Mouse (Mus musculus): ENCODE data around the gene Tex36.

The Tex36 gene

DNA sequence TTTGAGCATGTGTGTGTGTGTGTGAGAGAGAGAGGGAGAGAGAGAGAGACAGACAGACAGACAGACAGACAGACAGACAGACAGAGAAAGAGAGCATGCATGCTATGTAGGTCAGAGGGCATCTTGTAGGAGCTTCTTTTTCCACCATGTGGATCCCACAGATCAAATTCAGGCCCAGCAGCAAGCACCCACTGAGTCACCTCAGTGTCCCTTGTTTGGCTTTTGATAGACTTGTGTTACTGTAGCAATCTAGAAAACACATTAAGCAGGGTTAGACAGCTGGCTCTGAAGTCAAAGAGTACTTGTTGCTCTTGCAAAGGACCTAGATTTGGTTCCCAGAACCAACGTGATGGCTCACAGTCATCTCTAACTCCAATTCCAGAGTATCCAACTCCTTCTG lies 10.2 kb downstream of the Tex36 start:
- DNase-seq (ENCODE audit: low read depth, low spot score), result no peak

DNA sequence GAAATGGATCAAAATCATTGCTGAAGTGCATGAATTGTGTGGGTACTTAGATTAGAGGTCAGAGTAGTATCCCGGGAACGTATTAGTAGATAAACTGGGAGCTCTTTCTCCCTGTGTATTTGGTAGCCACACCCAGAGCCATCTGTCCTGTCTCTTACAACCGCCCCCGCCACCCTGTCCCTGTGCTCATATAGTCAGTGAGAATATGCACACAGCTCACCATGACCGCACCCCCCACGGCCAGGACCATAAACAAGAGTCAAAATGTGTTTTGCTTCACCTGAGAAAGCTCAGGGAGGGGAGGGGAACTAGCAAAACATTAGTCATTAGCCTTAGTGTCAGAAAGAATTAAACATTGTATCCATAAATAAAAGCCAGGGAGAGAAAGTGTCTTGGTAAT lies 18.7 kb downstream of the Tex36 start:
- no peak for DNase-seq (ENCODE audit: low read depth, low spot score)

DNA sequence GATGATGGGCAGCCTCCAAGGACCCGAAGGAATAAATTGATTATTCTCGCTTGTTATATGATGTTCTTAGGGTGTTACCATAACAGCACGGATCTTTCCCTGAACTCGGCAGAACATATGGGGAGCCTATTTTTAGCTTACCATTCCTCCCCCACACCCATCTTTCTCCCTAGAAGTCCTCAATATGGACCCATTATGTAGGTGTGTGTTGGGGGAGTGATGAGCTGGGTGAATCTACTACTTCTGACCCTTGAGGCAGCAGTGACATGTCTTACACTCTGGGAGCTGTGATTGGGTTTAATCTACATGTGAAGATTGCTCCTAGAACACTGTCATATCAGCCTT lies 21.7 kb downstream of the Tex36 start:
- no peak for DNase-seq (ENCODE audit: low read depth, low spot score)

DNA sequence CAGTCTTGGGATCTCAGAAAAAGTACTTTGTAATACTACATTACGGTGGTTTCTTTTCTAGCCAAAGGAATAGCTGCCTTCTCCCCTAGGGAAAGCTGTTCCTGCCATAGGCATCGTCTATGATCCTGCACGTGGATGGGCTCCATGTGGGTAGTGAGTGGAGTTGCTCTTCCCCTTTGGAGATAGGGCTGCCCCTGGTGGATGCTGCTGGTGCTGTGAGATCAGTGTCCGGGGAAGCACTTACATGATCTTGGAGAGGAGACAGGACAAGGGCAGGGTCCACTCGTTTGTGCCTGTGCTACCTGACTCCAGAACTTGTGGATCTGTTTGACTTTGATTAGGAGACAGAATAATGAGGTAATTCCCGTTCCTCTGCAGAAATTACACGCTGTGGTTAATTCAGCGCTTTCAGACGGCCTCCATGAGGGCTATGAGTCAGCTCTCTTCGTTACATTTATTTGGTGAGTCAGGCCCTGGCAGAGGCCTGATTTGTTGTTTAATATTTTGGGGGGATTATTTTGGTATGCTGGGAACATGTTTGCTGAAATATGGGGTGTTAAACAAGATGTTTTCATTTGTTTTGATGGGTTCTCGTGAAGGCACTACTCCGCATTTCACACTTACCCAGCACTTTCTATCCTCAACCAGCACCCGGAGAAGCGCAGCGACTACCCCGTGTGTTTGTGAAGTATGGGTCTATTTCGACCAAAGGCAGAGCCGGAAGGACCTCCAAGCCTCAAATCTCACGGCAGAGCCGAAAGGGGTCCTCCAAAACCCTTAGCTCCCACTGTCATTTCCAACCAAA lies 22.3 kb downstream of the Tex36 start:
- no peak for DNase-seq (ENCODE audit: low read depth, low spot score)

DNA sequence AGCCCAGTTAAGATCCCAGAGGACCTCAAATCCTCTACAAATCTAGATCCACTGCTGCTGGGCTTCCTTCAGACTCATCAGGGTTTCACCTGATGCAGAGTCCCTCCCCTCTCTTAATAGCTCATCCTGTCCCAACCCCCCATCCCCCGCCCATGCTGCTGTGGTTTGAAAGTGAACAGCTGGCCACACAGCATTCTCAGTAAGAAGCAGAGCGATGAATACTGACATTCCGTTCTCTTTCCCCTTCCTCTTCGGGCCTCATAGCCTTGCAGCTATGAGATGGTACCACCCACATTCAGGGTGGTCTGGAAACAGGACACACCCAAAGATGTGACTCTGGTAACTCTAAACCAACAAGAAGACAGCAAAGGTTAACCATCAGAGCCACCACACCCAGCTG lies 25.1 kb downstream of the Tex36 start:
- no peak for DNase-seq (ENCODE audit: low read depth, low spot score)

DNA sequence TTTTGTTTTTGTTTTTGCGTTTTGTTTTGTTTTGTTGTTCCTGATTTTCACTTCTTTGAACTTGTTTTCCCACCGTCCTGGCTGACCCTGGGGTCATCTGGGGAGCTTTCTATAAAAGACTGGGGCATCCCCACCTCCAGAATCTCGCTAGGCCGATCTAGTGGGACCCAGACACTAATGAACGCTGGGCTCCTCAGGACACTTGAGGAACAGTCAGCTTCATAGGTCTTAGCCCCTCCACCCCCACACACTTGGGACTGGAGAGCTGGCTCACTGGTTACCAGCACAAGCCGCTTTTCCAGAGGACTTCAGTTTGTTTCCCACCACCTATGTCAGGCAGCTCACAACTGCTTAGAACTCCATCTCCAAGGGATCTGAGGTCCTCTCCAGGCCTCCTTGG lies 25.7 kb downstream of the Tex36 start:
- DNase-seq (ENCODE audit: low read depth, low spot score), result no peak

DNA sequence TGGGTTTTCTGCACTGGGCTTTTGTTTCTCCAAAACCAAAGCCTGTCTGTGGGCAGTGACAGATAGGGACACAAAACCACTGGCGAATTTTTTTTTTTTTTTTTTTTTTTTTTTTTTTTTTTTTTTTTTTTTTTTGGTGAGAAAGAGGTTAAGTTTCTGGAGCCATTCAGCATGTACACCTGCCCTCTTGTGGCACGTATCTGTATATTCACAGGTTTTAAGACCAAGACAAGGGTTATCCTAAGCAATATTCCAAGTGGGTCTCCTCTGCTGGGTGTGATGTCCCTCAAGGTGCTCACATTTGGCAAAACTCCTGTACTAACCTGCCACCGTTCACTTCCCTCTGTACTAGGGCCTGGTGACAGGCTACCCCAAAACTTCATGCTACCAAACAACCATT lies 30.0 kb downstream of the Tex36 start:
- DNase-seq (ENCODE audit: low read depth, low spot score), result no peak

DNA sequence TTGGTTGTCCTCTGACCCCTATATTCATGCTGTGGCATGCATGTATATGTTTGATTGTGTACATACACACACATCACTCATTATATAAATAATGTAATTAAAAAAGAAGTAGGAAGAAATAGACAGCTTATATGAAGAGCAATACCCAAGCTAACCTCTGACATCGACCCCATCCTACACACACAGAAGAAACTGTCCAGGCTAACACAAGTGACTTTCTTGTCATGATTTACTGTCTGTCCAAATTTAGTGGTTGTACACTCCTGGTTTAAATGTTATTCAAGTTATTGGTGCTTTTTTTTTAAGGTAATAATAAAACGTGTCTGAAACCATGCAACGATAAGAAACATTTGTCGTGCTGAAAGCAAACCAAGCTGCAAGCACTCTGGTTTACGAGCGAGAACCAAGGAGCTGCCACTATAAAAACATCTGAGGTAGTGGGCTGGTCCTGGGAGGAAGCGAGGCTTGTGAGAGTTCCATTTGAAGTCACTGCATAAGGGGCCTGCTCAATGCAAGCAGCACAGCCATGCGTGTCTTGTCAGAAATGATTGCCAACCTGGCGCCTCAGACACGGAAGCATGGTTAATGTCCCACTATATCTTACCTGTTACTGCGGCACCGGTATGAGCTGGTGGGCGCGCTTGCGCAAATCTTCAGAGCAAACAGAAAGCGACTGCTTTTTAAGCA lies 32.6 kb downstream of the Tex36 start:
- no peak for DNase-seq (ENCODE audit: low read depth, low spot score)

DNA sequence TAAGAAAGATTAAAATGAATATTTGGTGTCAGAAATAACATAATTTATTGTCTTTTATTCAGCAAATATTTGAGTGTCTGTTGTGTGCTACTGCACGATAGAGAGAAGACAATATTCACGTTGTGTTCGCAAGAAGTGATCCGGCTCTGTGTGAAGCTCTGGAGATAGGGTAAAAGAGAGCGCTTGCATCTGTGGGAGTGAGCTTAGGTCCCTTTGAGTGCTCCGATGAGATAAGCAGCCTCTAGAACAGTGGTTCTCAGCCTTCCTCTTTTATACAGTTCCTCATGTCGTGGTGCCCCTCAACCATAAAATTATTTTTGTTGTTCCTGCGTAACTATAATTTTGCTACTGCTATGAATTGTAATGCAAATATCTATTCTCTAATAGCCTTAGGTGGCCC lies 37.4 kb downstream of the Tex36 start:
- no peak for DNase-seq (ENCODE audit: low read depth, low spot score)

DNA sequence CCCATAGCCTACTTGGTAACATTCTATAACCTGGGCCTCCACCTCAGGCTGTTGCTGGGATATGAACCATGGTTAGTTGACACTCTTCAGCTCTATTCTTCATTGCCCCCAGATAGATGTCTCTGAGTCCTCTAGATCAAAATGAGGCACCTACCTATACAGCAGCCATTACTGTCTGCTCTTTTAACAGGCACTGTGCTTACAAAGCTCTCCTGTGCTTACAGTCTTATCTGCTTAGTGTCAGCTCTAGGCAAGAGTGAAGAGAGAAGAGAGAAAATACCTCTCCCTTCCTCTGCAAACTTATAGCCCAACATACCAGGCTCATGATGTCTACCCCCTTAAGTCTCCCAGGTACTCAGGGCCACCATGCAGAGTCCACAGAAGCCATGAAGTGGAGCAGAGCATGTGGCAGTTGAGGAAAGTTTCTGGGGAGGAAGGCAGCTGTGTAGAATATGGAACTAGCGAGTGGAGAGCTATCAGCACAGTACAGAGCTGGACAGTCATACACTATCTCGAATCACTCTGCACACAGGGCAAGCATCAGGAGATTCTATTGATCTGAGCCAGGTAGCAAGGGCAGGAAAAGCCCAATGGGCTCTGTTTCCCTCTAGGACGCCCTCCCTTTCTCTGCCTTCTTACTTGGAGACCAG lies 38.7 kb downstream of the Tex36 start:
- DNase-seq (ENCODE audit: low read depth, low spot score), result no peak

DNA sequence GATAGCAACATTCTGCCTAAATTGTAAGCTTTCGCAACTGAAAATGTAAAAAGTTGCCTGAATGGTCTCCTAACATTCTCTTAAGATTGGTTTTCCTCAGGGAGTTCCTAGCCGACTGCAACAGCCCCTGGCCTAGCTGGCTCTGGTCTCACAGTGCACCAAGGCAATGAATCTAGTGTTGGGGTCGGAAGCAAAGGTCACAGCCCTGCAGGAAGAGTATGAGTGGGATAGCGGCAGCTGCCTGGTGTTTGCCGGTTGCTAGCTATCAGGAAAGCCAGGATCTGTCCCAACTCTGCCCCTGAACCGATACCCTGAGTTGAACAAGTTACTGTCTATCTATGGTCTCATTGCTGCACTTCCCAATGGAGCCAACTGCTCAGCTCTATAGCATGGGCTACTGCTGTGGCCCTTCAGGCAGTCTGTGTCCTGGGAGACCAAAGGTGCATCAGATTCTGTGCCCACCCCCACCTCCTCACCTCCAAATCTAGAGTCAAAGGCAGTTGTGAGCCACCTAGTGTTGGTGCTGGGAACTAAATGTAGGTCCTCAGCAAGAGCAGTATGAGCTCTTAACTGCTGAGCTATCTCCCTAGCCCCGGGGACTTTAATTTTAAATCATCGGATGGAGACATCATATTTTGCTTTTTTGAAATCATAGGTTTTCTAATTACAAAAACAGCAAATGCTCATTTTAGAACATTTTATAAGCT lies 46.0 kb downstream of the Tex36 start:
- no peak for DNase-seq (ENCODE audit: low read depth, low spot score)

DNA sequence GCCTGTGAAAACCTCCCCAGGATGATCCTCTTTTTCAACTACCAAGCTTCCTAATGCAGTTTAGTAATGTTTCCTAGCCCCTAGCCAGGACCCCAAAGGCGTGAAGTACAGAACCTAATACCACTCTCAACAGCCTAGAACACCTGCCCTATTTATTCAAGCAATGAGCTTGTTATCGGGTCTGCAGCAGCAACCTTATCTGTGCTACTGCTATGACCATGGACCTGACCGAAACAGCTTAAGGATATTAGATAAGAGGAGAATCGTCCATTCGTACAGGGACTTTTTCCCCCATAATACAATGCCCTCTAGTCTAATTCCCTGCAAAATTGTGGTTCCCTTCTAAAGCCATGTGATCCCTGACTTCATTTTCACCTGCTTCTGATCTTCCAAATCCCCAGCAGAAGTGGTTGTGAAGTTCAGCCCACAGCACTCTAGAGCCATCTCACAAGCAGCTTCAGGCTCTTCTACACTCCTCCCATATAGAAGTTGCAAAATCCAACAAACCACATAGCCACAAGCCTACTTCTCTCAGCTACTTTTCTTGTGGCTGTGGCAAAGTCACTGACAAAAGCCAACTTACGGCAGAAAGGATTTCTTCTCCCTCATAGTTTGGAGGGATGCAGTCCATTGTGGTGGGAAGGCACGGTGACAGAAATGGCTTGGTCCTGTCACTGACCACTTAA lies 49.5 kb downstream of the Tex36 start:
- DNase-seq (ENCODE audit: low read depth, low spot score), result no peak

DNA sequence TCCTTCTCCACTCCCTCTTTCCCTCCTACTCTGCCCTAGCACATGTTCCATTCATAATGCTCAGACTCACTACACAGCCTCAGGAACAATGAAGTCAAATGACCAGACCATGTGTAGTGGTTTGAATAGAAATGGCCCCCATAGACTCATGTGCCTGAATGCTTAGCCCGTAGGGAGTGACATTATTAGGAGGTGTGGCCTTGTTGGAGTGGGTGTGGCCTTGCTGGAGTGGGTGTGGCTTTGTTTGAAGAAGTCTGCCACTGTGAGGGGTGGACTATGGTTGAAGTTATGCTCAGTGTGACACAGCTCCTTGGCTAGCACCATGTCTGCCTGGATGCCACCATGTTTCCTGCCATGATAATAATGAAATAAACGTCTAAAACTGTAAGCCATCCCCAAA lies 51.0 kb downstream of the Tex36 start:
- no peak for DNase-seq (ENCODE audit: low read depth, low spot score)

DNA sequence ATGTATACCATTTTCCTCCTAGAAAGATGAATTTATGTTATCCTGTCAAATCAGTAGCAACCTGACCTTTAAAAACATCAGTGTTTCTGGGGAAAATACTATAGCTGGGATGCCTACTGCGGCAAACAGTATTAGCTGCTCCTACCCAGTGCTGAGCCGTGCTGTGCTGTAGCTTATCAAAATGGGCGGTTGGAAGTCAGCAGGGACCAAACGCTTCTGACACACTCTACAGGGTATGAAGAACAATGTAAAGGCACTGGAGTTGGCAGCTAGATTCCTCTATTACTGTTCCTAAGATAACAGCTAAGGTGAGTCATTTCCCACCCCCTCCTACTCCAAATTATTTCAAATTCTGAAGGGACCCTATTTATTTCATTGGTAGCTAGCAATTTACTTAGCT lies 53.5 kb downstream of the Tex36 start:
- DNase-seq (ENCODE audit: low read depth, low spot score), result no peak

DNA sequence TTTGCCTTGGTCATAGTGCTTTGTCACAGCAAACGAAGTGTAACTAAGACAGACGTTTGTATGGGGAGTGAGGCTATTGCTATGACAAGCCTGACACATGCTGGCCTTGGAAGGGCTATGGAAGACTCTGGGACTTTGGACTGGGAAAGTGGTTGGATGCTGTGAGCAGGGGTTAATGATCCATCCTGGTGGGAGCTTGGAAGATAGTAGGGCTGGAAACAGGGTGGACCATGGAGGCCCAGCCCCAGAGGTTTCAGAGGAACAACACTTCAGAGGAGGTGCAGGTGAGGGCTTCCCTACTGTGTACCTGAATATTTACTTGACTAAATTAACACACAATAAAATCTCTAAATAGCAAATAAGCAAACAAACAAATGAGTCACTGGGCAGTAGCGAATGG lies 56.3 kb downstream of the Tex36 start:
- no peak for DNase-seq (ENCODE audit: low read depth, low spot score)

DNA sequence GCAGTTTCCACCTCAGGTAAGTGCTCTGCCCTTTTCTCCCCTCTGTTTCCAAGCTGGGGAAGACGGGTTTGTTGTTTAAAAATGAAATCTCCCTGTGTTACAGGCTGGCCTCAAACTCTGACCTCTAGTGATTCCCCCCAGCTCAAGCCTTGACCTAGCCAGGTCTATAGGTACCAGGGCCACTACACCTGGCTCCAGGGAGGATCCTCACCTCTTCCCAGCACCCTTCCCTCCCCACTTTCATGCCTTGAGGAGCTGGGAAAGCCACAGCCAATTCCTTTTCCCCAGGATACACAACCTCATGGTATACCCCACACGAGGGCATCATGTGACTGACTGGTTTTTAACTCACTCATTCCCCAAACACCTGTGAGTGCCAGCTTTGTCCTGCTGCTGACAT lies 57.0 kb downstream of the Tex36 start:
- DNase-seq (ENCODE audit: low read depth, low spot score), result no peak

DNA sequence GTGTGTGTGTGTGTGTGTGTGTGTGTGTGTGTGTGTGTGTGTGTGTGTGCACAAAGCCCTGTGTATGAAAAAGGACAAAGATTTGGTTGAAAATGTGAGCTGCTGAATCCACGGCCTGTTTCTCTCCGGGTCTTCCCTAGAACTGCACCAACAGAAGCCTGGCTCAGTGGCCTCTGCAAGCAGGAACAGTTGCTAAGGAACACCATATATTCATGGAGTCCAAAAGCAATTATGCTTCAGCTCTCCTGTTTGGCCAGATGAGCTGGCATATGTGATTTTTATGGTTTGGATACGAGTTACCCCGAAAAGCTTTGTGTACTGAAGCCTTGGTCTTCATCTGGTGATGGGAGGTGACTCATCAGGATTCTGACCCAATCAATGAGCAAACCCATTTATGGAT lies 58.8 kb downstream of the Tex36 start:
- no peak for DNase-seq (ENCODE audit: low read depth, low spot score)

DNA sequence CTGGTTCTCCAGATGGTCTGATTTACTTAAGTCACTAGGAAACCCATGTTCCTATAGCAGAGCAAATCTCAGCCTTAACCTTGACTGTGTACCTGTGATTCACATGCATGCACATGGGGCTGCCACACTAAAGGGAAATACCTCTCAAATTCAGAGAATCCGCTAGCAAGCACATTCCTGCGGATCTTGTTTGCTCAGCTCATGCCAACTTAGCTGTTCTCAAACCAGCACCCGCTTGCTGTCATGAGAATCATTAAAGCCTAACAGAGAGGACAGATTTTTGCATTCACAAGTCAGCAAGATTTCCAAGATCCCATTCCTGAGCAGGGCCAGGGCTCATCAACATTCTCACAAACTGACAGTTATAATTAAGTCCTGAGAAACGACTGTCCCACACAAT lies 64.6 kb downstream of the Tex36 start:
- no peak for DNase-seq (ENCODE audit: low read depth, low spot score)
